Mouse (Mus musculus) liver, embryonic 16.5 days (tissue): ENCODE measurements around the gene Ttll4. TPM values are rescaled to one million over a fixed set of nuclear protein-coding genes. Genes with fewer than 3 reads are reported as not detected.

Experiments used
- ATAC-seq: fragments of 200-750 bp; cut with Nextera tagmentation; 2 replicates; pipeline ENCODE4 v1.8.0; 2017; ENCODE audit warnings: low read depth, mild to moderate bottlenecking, moderate number of reproducible peaks, moderate library complexity
- H3K27ac ChIP-seq: fragments of 300-500 bp; sonication (generic); 2 replicates; pipeline ENCODE4 v1.5.1; 2014; ENCODE audit warnings: mild to moderate bottlenecking, low read length
- H3K27me3 ChIP-seq: fragments of 300-500 bp; sonication (generic); 2 replicates; pipeline ENCODE4 v1.6.1; 2014; ENCODE audit warnings: low read depth, low read length, mixed read lengths; ENCODE audit not compliant: control insufficient read depth, insufficient read depth
- H3K36me3 ChIP-seq: fragments of 300-500 bp; sonication (generic); 2 replicates; pipeline ENCODE4 v1.6.1; 2014; ENCODE audit warnings: mild to moderate bottlenecking; ENCODE audit not compliant: control insufficient read depth, insufficient read depth
- H3K4me1 ChIP-seq: fragments of 300-500 bp; sonication (generic); 2 replicates; pipeline ENCODE4 v1.6.1; 2014; ENCODE audit warnings: low read depth, low read length, mixed read lengths; ENCODE audit not compliant: control insufficient read depth
- H3K4me2 ChIP-seq: fragments of 300-500 bp; sonication (generic); 2 replicates; pipeline ENCODE4 v1.6.1; 2014; ENCODE audit warnings: low read depth, low read length, mixed read lengths
- H3K4me3 ChIP-seq: fragments of 300-500 bp; sonication (generic); 2 replicates; pipeline ENCODE4 v1.5.1; 2014; ENCODE audit warnings: low read depth, mild to moderate bottlenecking, low read length
- H3K9ac ChIP-seq: fragments of 300-500 bp; sonication (generic); 2 replicates; pipeline ENCODE4 v1.6.1; 2014; ENCODE audit warnings: low read depth, low read length
- H3K9me3 ChIP-seq: fragments of 300-500 bp; sonication (generic); replicated peaks from 2 replicates; pipeline ENCODE4 v1.6.1; 2016; ENCODE audit warnings: low read length; ENCODE audit not compliant: control insufficient read depth
- WGBS: fragments of 180-500 bp; shearing (Covaris S2); extraction: QIAGEN DNeasy Blood & Tissue Kit; methylation state at CpG from one replicate; pipeline ENCODE4 v1.1.7; 2014; ENCODE audit not compliant: insufficient replicate concordance; 5-methylcytosine and 5-hydroxymethylcytosine counted together
- polyA plus RNA-seq: library from polyadenylated mRNA; unstranded; fragments of >200 nt; fragmentation: Nextera tagmentation; extraction: Ambion mirVana; gene quantifications from 2 replicates; pipeline ENCODE4 v1.2.1, GENCODE M21; 2015

Gene Ttll4
- polyA plus RNA-seq, 1 experiment from 2014 or later: 4.6 TPM

DNA sequence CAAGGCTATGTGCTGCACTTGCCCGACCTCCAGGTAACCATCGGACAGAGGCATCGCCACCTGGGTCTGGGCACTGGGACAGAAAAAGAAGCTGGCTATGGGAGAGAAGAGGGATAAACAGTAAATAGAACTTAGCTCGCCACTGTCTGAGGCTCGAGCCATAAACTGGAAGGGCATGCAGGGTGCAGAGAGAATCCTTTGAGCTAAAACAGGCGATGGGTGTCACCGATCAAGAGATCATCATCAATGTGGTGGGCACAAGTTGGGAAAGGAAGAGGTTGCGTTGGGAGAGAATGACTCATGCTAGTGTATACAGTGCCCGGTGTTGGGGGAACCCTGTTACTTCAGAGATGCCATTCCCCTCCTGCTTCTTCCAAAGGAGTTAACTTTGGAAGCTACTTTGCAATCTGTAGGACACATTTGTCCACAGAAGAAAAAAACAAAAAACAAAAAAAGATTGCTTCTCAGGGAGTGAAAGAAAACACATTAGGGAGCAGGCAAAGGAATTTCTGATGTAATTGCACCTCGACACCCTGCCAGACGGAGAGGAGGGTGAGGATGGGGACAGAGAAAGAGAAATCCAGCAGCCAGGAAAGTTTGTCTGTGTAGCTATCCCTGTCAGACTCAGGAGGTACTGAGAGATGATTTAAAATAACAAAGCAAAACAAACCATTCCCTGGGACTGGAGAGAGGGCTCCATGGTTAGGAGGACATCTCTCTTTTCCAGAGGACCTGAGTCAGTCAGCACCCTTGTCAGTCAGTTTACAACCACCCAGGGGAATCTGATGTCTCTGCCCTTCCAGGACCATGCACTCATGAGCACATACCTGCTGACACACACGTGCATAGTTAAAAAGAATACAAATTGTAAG, 52.5 kb downstream of the Ttll4 start:
- WGBS: 23% methylated on average over 12 of the region's 12 CpGs
- peak overlapping the region; percentile 65 for H3K4me2 ChIP-seq
- H3K9me3 ChIP-seq: no peaks in the 10 kb centered on the region
- peak overlapping the region; percentile 55 for H3K9ac ChIP-seq
- H3K27ac ChIP-seq: no peak overlapping the region
- no peaks in the 10 kb centered on the region for H3K36me3 ChIP-seq
- ATAC-seq: no peak
- no peaks in the 10 kb centered on the region for H3K4me1 ChIP-seq
- H3K4me3 ChIP-seq: peak overlapping the region; percentile 55
- peaks cover 11% of the 10 kb centered on the region for H3K27me3 ChIP-seq

GRCm38 (mm10) chr1:74714967-74715366, 53.4 kb downstream of the Ttll4 start:
- Histone ChIP-seq H3K4me2 (no peak overlapping the region), H3K27me3 (peaks cover 11% of the 10 kb centered on the region), H3K27ac (no peak overlapping the region), H3K4me3 (no peak overlapping the region), H3K9ac (no peak overlapping the region), H3K36me3 (no peaks in the 10 kb centered on the region), H3K4me1 (no peaks in the 10 kb centered on the region), H3K9me3 (no peaks in the 10 kb centered on the region)
- ATAC-seq: no peak
- 13% methylated on average over 2 of the region's 2 CpGs for WGBS

DNA sequence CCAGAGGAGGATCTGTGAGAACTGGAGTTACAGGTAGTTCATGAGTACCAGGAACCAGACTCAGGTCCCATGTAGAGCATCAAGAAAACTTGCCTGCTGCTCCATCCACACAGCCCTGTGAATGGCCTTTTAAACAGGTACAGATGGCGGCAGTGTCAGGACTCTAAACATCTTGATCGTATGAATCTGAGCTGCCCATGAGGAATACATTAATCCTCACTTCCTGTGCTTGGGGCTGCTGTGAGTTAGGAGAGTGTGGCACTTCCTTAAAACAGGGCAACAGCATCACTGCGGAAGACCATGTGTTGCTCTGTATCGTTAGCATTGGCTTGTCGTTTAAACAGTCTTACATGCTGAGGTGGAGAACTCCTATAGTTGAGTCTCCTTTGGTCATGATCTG, 53.9 kb downstream of the Ttll4 start:
- Histone ChIP-seq H3K27me3 (peaks cover 11% of the 10 kb centered on the region), H3K4me2 (no peak overlapping the region), H3K4me1 (no peaks in the 10 kb centered on the region), H3K9ac (no peak overlapping the region), H3K27ac (no peak overlapping the region), H3K4me3 (no peak overlapping the region), H3K9me3 (no peaks in the 10 kb centered on the region), H3K36me3 (no peaks in the 10 kb centered on the region)
- no peak for ATAC-seq
- 41% methylated on average over 5 of the region's 5 CpGs for WGBS

- Histone ChIP-seq H3K9ac (no peak overlapping the region), H3K27me3 (peaks cover 11% of the 10 kb centered on the region), H3K4me2 (no peak overlapping the region), H3K4me3 (no peak overlapping the region), H3K9me3 (no peaks in the 10 kb centered on the region), H3K4me1 (no peaks in the 10 kb centered on the region), H3K27ac (no peak overlapping the region; the same call in 1 of the 2 replicates), H3K36me3 (no peaks in the 10 kb centered on the region)
- ATAC-seq: no peak
- WGBS: 70% methylated on average over 6 of the region's 6 CpGs
These were observed 54.3 kb downstream of the Ttll4 start for GRCm38 (mm10) chr1:74715886-74716285.

GRCm38 (mm10) chr1:74718113-74718512, 56.6 kb downstream of the Ttll4 start:
- Histone ChIP-seq H3K27me3 (peaks cover 11% of the 10 kb centered on the region), H3K9ac (no peak overlapping the region), H3K4me3 (no peak overlapping the region), H3K36me3 (no peaks in the 10 kb centered on the region), H3K27ac (no peak overlapping the region), H3K4me2 (no peak overlapping the region), H3K4me1 (no peaks in the 10 kb centered on the region), H3K9me3 (no peaks in the 10 kb centered on the region)
- ATAC-seq: no peak
- WGBS: 74% methylated on average over 8 of the region's 8 CpGs

DNA sequence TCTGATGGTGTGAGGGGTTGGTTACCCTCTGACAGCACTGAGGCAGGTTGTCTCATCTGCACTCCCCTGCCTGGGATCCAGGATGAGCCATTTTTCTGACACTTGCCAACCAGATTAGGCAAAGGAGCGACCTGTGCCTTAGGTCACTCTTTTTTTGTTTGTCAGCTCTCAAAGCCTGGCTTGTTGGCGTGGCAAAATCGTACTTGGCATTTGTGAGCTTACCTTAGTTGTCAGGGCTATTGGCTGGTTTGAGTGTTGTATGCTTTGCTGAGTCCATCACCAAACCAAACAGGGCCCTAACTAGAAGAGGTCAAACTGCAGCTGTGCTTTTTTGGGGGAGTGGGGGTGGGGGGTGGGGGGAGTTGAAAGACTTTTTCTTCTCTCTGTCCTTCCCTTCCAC, 57.7 kb downstream of the Ttll4 start:
- Histone ChIP-seq H3K27ac (no peak overlapping the region), H3K4me1 (no peaks in the 10 kb centered on the region), H3K4me3 (no peak overlapping the region), H3K9ac (no peak overlapping the region), H3K9me3 (no peaks in the 10 kb centered on the region), H3K36me3 (no peaks in the 10 kb centered on the region), H3K27me3 (0 out of 2 replicates have a peak, but pooled peaks cover 1% of the 10 kb centered on the region), H3K4me2 (no peak overlapping the region)
- 38% methylated on average over 3 of the region's 3 CpGs for WGBS
- no peak for ATAC-seq

DNA sequence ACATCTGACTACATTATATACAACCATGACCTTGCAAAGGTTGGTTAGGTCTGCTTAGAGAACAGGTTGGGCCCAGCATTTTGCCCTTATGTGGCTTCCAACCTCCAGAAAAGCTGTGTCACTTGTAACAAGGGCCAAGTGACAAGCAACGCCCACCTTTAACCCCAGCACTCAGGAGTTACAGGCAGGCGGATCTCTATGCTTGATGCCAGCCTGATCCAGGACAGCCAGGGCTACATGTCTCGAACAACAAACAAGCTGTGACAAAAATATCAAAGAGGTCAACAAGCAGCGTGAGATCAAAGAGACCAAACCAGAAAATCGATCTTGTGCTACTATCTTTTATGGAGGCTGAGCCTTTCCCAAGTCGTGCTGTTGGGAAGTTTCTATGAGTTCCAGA, 60.1 kb downstream of the Ttll4 start:
- no peak overlapping the region for H3K4me3 ChIP-seq
- no peaks in the 10 kb centered on the region for H3K4me1 ChIP-seq
- H3K36me3 ChIP-seq: no peaks in the 10 kb centered on the region
- peak; percentile 37; the same call in 1 of the 2 replicates for ATAC-seq
- H3K4me2 ChIP-seq: no peak overlapping the region
- WGBS: 44% methylated on average over 6 of the region's 6 CpGs
- H3K9ac ChIP-seq: no peak overlapping the region
- no peak overlapping the region for H3K27ac ChIP-seq
- H3K27me3 ChIP-seq: no peaks in the 10 kb centered on the region
- H3K9me3 ChIP-seq: no peaks in the 10 kb centered on the region

GRCm38 (mm10) chr1:74723748-74724147, 62.2 kb downstream of the Ttll4 start:
- no peaks in the 10 kb centered on the region for H3K9me3 ChIP-seq
- no peaks in the 10 kb centered on the region for H3K36me3 ChIP-seq
- H3K9ac ChIP-seq: no peak overlapping the region
- no peak overlapping the region for H3K27ac ChIP-seq
- no peaks in the 10 kb centered on the region for H3K4me1 ChIP-seq
- no peak overlapping the region for H3K4me3 ChIP-seq
- no peak overlapping the region for H3K4me2 ChIP-seq
- 56% methylated on average over 2 of the region's 2 CpGs for WGBS
- H3K27me3 ChIP-seq: no peaks in the 10 kb centered on the region
- no peak for ATAC-seq

DNA sequence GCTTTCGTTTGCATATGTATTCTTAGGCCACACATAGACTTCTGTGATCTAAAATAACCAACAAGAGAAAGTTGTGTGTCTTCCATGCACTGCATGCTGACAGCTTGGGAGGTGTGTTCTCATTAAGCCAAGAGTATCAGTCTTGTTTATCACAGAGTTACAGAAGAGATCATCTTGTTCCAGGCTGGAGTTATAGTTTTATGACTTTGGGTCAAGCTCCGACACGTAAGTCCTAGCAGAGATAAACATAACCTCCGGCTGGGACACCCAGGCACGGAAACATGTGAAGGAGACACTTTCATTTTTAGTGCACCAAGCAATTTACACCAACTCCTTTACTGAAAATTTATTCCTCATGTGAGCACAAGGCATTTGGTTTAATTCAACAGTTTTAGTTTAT, 64.6 kb downstream of the Ttll4 start:
- H3K9ac ChIP-seq: no peak overlapping the region
- no peaks in the 10 kb centered on the region for H3K27me3 ChIP-seq
- no peaks in the 10 kb centered on the region for H3K9me3 ChIP-seq
- no peak overlapping the region for H3K4me2 ChIP-seq
- no peak for ATAC-seq
- H3K4me3 ChIP-seq: no peak overlapping the region
- H3K4me1 ChIP-seq: no peaks in the 10 kb centered on the region
- H3K36me3 ChIP-seq: no peaks in the 10 kb centered on the region
- 62% methylated on average over 5 of the region's 5 CpGs for WGBS
- no peak overlapping the region for H3K27ac ChIP-seq
